Mouse (Mus musculus) MEL (cell line): ENCODE measurements around the gene Sbno2. TPM values are rescaled to one million over a fixed set of nuclear protein-coding genes. Genes with fewer than 3 reads are reported as not detected.

Experiments
- DNase-seq: peaks from one replicate; pipeline ENCODE4 v3.0.0; 2011; ENCODE audit warnings: low read depth, low spot score
- H3K27ac ChIP-seq: 2 replicates; pipeline ENCODE4 v1.5.1; 2012; ENCODE audit warnings: low read depth, mild to moderate bottlenecking, control low read depth, low read length, moderate library complexity; ENCODE audit not compliant: control insufficient read depth
- H3K27me3 ChIP-seq, 2 experiments: fragments of 150-350 bp in 1 of 2; sonication (generic) in 1 of 2; 2 replicates each; pipeline ENCODE4 v1.6.1; 2012; ENCODE audit warnings: low read length in 2 of 2, mild to moderate bottlenecking in 2 of 2, improper control_type of control experiment in 1 of 2, moderate library complexity in 1 of 2; ENCODE audit not compliant: insufficient read depth in 2 of 2, control insufficient read depth in 1 of 2
- H3K36me3 ChIP-seq, 2 experiments: 2 replicates each; pipeline ENCODE4 v1.6.1; 2012 to 2014; ENCODE audit warnings: low read length in 2 of 2, improper control_type of control experiment in 1 of 2, inconsistent platforms in 1 of 2, mild to moderate bottlenecking in 1 of 2; ENCODE audit not compliant: insufficient read depth in 2 of 2, control insufficient read depth in 1 of 2
- H3K4me1 ChIP-seq, 2 experiments: fragments of 150-350 bp in 1 of 2; sonication (generic) in 1 of 2; 2 replicates each; pipeline ENCODE4 v1.6.1; 2012; ENCODE audit warnings: low read length in 2 of 2, improper control_type of control experiment in 1 of 2, mild to moderate bottlenecking in 1 of 2; ENCODE audit not compliant: insufficient read depth in 2 of 2, control insufficient read depth in 1 of 2
- H3K4me3 ChIP-seq, 2 experiments: fragments of 150-350 bp in 1 of 2; sonication (generic) in 1 of 2; 2 replicates each; pipeline ENCODE4 v1.5.1; 2012; ENCODE audit warnings: low read depth in 2 of 2, low read length in 2 of 2, mild to moderate bottlenecking in 2 of 2, moderate library complexity in 2 of 2, control low read depth in 1 of 2, improper control_type of control experiment in 1 of 2; ENCODE audit not compliant: control insufficient read depth in 1 of 2, insufficient read depth in 1 of 2
- H3K79me2 ChIP-seq: 2 replicates; pipeline ENCODE4 v1.6.1; 2012; ENCODE audit warnings: mild to moderate bottlenecking, low read length, moderate library complexity; ENCODE audit not compliant: control insufficient read depth, poor library complexity, insufficient read depth
- H3K9ac ChIP-seq: 2 replicates; pipeline ENCODE4 v1.6.1; 2012; ENCODE audit warnings: low read depth, mild to moderate bottlenecking, control low read depth, low read length, moderate library complexity; ENCODE audit not compliant: control insufficient read depth, poor library complexity, severe bottlenecking
- H3K9me3 ChIP-seq: fragments of 150-350 bp; sonication (generic); replicated peaks from 2 replicates; pipeline ENCODE4 v1.6.1; 2012; ENCODE audit warnings: mild to moderate bottlenecking, low read length, improper control_type of control experiment, moderate library complexity; ENCODE audit not compliant: insufficient read depth
- CHD2 ChIP-seq: IDR thresholded peaks from 2 replicates; pipeline ENCODE4 v1.6.1; 2011; ENCODE audit warnings: low read length, improper control_type of control experiment
- CTCF ChIP-seq, 3 experiments: IDR thresholded peaks in 2 of 3; conservative IDR thresholded peaks in 1 of 3; 2 replicates each; pipeline ENCODE4 v1.5.1; 2011 to 2012; ENCODE audit warnings: low read length in 3 of 3, low read depth in 2 of 3, mild to moderate bottlenecking in 2 of 3, improper control_type of control experiment in 1 of 3, inconsistent platforms in 1 of 3, mixed read lengths in 1 of 3, moderate library complexity in 1 of 3; ENCODE audit not compliant: control insufficient read depth in 1 of 3, insufficient read depth in 1 of 3, poor library complexity in 1 of 3, severe bottlenecking in 1 of 3
- MAZ ChIP-seq: IDR thresholded peaks from 2 replicates; pipeline ENCODE4 v1.6.1; 2012; ENCODE audit warnings: low read depth, mild to moderate bottlenecking, inconsistent platforms, low read length, improper control_type of control experiment
- MXI1 ChIP-seq: IDR thresholded peaks from 2 replicates; pipeline ENCODE4 v1.6.1; 2011; ENCODE audit warnings: mild to moderate bottlenecking, low read depth, low read length, improper control_type of control experiment
- NRF1 ChIP-seq: IDR thresholded peaks from 2 replicates; pipeline ENCODE4 v1.6.1; 2014; ENCODE audit warnings: low read depth, mild to moderate bottlenecking, inconsistent platforms, low read length, improper control_type of control experiment, moderate library complexity; ENCODE audit not compliant: poor library complexity, insufficient read depth, severe bottlenecking
- POLR2AphosphoS2 ChIP-seq: IDR thresholded peaks from 2 replicates; pipeline ENCODE4 v1.6.1; 2011; ENCODE audit warnings: low read length, improper control_type of control experiment
- TAL1 ChIP-seq: IDR thresholded peaks from 2 replicates; pipeline ENCODE4 v1.6.1; 2012; ENCODE audit warnings: mild to moderate bottlenecking, inconsistent platforms, low read length, moderate library complexity, mixed read lengths
- UBTF ChIP-seq: IDR thresholded peaks from 2 replicates; pipeline ENCODE4 v1.6.1; 2012; ENCODE audit warnings: low read depth, mild to moderate bottlenecking, inconsistent platforms, low read length, improper control_type of control experiment, moderate library complexity, borderline replicate concordance; ENCODE audit not compliant: insufficient read depth
- USF2 ChIP-seq, 2 experiments: IDR thresholded peaks; 2 replicates each; pipeline ENCODE4 v1.6.1; 2011 to 2012; ENCODE audit warnings: improper control_type of control experiment in 2 of 2, low read length in 2 of 2, borderline replicate concordance in 1 of 2, inconsistent platforms in 1 of 2, low read depth in 1 of 2, mild to moderate bottlenecking in 1 of 2; ENCODE audit not compliant: insufficient read depth in 1 of 2
- ZC3H11A ChIP-seq: IDR thresholded peaks from 2 replicates; pipeline ENCODE4 v1.6.1; 2012; ENCODE audit warnings: low read depth, mild to moderate bottlenecking, inconsistent platforms, low read length, improper control_type of control experiment
- ZKSCAN1 ChIP-seq: IDR thresholded peaks from 2 replicates; pipeline ENCODE4 v1.6.1; 2012; ENCODE audit warnings: low read depth, mild to moderate bottlenecking, inconsistent platforms, low read length, improper control_type of control experiment, moderate library complexity
- polyA plus RNA-seq, 2 experiments: library from polyadenylated mRNA; stranded (reverse) in 1 of 2; unstranded in 1 of 2; fragments of >175 nt in 1 of 2; fragments of >200 nt in 1 of 2; gene quantifications; 2 replicates each; pipeline versions ENCODE4 v1.2.1 to v1.2.4; 2012; ENCODE audit warnings: low replicate concordance in 2 of 2, low read depth in 1 of 2; ENCODE audit not compliant: insufficient read length in 2 of 2, insufficient read depth in 1 of 2, missing spikeins in 1 of 2
- total RNA-seq: library from RNA; depleted of rRNA; stranded (reverse); fragments of 300-350 nt; gene quantifications from 2 replicates; pipeline ENCODE4 v1.2.3, GENCODE M21; 2012

The Sbno2 gene
- total and polyA plus RNA-seq, 3 experiments: 15.8 to 29.0 TPM; not detected in 1

DNA sequence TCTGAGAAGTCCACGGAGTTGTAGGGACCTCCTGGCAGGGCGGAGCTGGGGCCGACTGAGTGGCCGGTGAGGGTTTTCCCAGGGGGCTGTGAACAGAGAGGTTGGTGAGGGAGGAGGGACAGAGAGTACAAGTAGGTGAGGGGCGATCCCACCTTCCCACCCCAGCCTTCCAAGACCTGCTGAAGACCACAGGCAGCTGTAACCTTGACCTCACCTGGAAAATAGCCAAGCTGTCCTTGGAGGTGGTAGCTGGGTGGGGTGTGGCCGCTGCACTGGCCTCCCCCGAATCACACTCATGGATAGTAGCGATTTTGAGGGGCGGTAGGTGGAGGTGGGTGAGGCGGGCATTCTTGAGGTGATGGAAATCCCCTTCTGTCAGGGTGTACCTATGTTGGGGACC is 29.8 kb upstream of the Sbno2 start:
- Histone ChIP-seq H3K9ac (no peak overlapping the region), H3K27me3 (no peaks in the 10 kb centered on the region), H3K4me3 (no peak overlapping the region), H3K4me1 (peaks cover 0 to 12% of the 10 kb centered on the region in 2 experiments; a peak in 2 of 4 replicates), H3K36me3 (peaks cover 0 to 8% of the 10 kb centered on the region in 2 experiments; a peak in 2 of 4 replicates), H3K27ac (no peak overlapping the region), H3K79me2 (peaks cover 9% of the 10 kb centered on the region), H3K9me3 (no peaks in the 10 kb centered on the region)
- no peak for DNase-seq
- TF ChIP-seq POLR2AphosphoS2 (no peak), UBTF (no peak)

DNA sequence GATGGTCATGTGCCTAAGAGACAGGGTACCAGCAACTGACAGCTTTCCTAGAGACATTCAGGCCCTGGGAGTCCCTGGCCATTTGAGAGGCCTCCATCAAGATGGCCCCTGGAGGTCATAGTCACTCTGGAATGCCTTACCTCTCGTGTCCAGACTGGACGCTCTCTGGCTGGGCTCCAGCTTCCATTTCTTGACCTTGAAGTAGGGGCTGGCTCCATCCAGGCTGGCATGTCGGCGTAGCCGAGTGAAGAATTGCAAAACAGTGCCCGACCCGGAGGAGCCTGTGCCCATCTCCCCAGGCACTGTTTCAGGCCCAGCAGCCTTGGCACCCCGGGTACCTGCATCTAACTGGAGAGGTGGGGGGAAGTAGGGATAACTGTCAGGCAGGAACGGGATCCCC is 29.1 kb upstream of the Sbno2 start:
- Histone ChIP-seq H3K4me3 (no peak overlapping the region), H3K9me3 (no peaks in the 10 kb centered on the region), H3K27me3 (no peaks in the 10 kb centered on the region), H3K9ac (no peak overlapping the region)
- TF ChIP-seq TAL1 (no peak), NRF1 (no peak), USF2 (IDR thresholded peaks at IDR 0.05; ENCODE audit: borderline replicate concordance in 1 of 2, insufficient read depth in 1 of 2, low read depth in 1 of 2, low read length in 2 of 2) (no peak), CHD2 (no peak), MXI1 (no peak), ZC3H11A (no peak)
- TF ChIP-seq, all 39 proteins: peak for 0
- DNase-seq: no peak
- Histone ChIP-seq H3K79me2 (peaks cover 9% of the 10 kb centered on the region), H3K36me3 (peaks cover 0 to 4% of the 10 kb centered on the region in 2 experiments; a peak in 2 of 4 replicates), H3K4me1 (peaks cover 0 to 5% of the 10 kb centered on the region in 2 experiments; a peak in 2 of 4 replicates), H3K27ac (no peak overlapping the region)

DNA sequence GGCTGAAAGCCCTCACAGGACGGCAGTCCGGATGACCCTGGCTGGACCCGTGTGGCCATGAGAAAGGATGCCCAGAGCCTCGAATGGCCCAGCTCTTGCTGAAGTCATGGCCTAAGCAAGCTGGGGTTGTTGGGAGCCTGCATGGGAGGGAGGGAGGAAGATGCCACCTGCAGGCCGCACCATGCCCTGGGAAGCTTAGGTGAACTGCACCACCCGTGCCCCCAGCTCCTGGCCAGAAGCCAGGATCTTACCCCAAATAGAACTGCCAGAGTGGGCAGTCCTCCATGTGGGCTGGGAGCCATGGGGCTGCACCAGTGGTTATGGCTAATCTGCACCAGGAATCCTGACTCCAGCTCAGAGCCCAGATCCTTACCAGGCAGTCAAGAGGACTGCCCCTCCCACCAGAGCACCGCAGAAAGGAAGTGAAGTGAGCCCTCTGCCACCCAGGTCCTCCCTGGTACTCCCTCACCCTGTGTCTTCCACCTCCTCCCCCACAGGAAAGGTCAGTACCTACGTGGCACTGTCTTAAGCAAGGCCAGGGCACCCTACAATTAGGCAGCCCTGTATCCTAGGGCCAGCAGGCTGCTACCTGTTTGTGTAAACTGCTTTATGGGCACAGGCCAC is 28.0 kb upstream of the Sbno2 start:
- Histone ChIP-seq H3K9ac (no peak overlapping the region), H3K36me3 (peaks cover 0 to 3% of the 10 kb centered on the region in 2 experiments; a peak in 2 of 4 replicates), H3K9me3 (no peaks in the 10 kb centered on the region), H3K4me3 (no peak overlapping the region), H3K27me3 (no peaks in the 10 kb centered on the region), H3K4me1 (peaks cover 0 to 3% of the 10 kb centered on the region in 2 experiments; a peak in 1 of 4 replicates), H3K27ac (no peak overlapping the region), H3K79me2 (peaks cover 1% of the 10 kb centered on the region; the same call in 1 of the 2 replicates)
- no peak for DNase-seq
- TF ChIP-seq CTCF (IDR thresholded peaks at IDR 0.05 in 2 of 3, conservative IDR thresholded peaks at IDR 0.05 in 1 of 3; ENCODE audit: control insufficient read depth in 1 of 3, insufficient read depth in 1 of 3, low read depth in 2 of 3, low read length in 3 of 3, poor library complexity in 1 of 3, severe bottlenecking in 1 of 3) (peak in 2 of 3 experiments; percentile 9 to 25; a peak in 2 of 6 replicates), NRF1 (no peak), ZKSCAN1 (no peak), MAZ (peak; percentile 33; the same call in 1 of the 2 replicates)
